Mouse (Mus musculus) left cerebral cortex, adult 11 months (tissue): ENCODE measurements at regions not wholly inside any gene's neighbourhood (a gene's known extent, or its start where the extent isn't known, plus 50 kb on each side); places are given as distances from the start of the nearest gene placed in this dataset.

ENCODE experiments used
- DNase-seq: peaks from one replicate; pipeline ENCODE4 v3.0.0; 2022; ENCODE audit warnings: low spot score

DNA sequence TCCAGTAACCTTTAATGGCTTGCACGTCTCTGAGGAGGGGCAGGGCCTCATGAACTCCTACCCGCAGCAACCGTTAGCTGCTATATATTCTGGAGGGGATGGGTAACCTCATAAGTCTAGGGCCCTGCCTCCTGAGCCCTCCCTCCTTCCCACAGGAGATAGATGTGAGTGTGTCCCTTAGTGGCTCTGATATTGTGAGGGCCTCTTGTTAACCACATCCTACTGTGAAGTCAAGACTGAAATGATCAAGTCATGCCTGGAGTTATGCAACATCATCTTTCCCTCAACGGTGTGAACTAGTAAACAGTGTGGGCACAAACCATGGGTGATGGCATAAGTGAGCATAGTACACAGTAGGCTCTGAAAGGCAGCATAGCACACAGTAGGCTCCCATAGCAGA lies 255.8 kb upstream of the Sdk2 start:
- no peak for DNase-seq

DNA sequence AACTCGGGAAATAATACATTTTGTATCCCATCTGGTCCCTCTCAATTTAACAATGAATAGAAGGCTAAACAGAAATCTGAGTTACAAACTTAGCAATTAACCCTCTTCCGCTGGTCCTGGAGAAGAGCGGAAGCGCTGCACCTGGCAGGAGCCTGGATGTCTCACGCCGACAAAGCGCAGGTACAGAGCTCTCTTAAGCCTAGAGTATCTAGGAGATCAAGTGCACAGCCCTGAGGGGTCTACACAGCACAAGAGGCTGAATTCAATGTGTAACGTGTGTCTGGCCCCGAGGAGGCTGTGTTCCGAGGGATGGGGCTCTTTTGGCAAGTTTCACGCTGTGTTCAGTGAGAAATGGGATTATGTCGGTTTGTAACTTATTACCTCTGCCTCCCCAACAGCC lies 255.1 kb upstream of the Sdk2 start:
- no peak for DNase-seq

DNA sequence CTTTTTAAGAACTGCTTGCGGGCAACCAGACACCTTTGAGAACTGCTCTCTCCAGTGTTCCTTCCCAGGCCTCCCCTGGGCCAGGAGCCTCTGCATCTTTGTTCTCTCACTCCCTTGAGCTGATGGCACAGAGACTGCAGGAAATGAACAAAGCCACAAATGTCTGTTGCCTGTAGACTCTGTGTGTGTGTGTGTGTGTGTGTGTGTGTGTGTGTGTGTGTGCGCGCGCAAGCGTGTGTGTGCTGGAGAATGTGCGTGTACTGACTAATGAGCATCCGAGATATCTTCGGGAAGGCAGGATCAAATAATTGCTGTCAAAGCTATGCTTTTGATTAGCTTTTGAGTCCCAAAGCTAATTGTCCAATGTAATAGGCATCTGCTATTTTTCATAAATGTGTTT lies 254.7 kb upstream of the Sdk2 start:
- no peak for DNase-seq

DNA sequence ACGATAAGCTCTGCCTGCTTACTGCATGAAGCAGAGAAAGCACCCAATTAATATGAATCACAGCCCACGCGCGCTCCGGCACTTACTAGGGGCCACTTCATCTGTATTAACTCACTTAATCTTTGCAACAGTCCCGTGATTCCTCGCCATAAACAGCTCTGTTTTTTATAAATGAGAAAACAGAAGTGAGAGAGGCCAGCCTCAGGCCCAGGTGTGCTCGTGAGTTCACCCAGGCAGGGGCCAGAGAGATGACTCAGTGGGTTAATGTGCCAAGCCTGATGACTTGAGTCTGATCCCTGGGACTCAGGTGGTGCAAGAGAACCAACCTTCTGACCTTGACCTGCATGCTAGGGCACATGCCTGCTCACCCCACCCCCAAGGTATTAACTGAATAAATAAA lies 248.4 kb upstream of the Sdk2 start:
- DNase-seq = no peak

DNA sequence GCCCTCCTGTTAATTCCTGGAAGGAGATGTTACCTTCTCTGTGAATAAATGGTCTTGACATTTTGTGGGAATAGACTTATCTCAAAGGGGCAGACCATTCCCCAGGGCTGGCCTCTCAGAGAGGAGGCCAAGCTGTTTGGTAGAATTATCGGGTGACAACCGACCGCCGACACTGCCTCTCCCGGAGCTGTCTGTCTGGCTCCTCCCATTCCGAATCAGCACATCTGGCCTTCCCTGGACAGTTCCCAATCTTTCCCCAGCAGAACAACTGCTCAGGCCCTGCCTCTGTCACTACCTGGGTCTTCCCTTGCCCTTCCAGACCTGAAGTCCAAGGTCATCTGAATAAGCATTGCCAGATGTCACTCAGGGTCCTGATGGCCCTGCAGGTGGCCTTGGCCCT lies 246.8 kb upstream of the Sdk2 start:
- no peak for DNase-seq

DNA sequence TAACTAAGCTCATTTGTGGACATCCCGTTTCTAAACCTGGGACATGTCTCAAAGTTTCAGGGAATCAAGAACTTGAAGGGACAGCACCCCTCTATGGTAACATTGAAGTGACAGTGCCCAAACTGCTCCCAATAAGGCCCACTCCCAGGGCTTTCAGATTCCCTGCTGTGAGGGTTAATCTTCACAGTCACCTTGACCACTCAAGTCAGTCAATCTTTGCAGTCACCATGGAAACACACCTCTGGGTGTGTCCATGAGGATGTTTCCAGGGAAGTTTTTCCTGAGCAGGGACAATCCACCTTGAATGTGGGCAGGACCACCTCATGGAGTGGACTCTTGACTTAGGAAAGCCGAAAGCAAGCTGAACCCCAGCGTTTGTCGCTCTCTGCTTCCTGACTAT lies 244.8 kb upstream of the Sdk2 start:
- DNase-seq = no peak

DNA sequence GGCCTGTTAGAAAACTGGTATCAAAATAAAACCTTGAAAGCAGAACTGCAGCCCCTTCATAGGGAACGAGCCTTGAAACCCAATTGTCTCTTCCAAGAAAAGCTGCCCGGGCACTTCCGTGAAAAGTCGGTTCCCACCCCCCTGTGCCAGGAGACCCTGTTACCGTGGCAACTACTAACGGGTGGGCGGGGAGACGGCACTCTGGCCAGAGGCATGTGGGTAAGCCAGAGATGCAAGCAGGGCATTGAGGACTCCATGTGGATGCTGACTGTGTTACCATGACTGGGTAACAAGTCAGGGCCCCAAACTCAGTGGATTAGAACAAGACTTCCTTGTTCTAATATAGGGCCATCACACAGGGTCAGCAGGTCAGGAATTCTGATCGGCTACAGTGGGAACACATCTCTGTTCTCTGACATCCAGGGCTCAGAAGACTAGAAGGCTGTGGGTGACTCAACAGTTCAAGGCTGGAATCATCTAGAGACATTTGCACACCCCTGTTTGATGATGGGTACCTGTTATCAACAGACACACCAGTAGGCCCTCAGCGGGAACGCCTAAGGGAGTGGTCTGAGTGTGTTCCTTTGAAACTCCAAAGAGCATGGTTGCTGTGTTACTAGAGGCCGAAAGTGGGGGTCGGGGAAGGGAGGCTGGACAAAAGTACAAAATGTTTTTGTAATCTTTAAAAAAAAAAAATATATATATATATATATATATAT lies 236.9 kb upstream of the Sdk2 start:
- no peak for DNase-seq

DNA sequence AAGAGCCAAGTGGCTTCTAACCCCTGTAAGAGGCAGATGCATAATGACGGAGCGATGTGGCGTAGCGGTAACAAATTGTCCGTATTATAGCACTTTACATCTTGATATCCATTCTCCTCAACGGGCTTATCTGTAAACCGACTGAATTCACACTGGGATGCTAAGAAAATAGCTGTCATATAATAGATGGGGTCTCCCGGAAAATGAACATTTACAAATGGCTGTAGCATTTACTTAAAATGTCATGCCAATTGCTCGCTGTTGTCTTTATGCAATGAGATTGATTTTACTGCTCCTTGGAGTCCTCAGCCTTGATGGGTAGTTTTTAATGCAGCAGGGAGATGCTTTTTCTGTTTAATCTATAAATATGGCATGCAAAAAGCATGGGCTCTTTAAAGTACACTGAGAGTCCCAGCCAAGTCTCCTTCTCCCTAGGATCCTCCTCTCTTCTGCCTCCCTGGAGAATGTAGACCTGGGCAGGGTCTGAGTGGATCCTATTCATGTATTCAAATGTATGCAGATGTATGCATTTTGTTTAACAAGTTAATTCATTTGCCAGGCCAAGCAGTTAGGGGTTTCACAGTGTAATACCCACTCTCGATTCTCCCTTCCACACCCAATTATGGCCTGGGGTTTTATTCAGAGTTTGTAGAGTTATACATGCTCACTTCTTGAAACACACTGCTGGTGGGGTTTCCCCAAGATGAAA lies 233.9 kb upstream of the Sdk2 start:
- no peak for DNase-seq

DNA sequence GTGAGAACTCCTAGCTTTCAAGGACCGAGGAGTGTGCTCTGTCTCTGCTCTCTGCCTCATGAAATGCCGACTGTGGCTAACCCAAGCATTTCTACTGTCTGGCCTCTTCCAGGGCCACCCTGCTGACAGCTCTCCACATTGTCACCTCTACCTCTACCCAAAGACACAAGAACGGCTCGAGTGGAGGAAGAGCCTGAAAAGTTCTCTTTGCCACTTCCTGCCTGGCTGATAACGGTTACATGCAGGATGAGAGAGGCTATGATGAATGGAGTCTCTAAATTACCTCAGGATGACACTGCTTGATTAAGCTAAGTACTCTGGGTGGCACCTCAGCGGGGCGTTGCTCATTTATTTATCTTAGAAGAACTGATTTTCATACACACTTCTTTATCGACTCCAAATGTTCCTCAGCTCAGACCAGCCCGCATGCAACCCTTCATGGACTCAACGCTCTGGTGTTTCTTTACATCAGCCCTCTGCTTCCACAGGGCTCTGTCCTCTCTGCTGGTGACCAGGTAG lies 230.0 kb upstream of the Sdk2 start:
- DNase-seq = no peak

DNA sequence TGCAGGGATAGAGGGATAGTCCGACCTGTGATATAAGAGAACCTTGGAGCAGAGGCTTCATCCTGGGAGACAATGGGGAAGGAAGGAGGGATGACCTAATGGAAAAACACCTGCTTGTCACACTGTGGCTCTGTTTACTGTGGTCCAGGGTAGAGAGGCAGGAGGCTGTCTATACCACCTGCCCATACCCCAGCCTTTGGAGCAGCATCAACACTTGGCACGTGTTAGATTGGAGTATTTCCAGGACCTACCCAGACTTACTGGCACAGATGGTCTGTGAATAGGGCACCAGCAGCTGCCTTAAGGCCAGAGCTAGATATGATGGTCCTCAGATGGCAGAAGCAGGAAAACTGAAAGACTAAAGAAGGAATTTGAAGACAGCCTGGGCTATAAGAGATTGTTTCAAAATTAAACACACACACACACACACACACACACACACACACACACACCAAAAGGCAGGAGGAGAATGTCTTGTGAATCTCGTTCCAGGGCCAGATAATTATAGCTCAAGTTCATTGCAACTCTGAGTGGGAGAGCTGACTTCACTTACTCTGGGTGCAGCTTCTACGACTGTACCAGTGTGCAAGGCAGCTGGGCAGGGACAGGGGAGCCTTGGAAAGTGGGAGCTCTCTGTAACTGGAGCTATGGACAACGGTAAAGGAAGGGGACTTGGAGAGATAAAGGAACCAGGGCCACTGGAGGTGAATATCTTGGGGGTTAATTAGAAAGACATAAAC lies 227.8 kb upstream of the Sdk2 start:
- DNase-seq = no peak

DNA sequence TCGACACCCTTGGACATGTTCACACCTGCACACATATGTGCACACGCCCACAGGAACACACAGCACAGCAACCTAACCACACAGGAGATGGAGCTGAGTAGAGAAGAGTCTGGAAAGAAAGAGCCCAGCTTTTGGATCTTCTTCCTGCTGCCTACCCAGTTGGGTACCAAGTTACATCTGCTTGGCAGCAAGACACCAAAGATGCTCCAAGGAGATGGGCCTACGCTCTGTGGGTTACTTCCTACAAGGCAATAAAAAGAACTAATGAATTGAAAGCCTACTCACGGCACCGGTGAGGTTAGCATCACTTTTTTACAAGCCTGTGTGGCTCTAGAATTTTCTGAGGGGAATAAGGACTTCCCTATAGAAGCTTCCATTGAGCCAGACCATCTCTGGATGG lies 224.4 kb upstream of the Sdk2 start:
- DNase-seq = no peak

DNA sequence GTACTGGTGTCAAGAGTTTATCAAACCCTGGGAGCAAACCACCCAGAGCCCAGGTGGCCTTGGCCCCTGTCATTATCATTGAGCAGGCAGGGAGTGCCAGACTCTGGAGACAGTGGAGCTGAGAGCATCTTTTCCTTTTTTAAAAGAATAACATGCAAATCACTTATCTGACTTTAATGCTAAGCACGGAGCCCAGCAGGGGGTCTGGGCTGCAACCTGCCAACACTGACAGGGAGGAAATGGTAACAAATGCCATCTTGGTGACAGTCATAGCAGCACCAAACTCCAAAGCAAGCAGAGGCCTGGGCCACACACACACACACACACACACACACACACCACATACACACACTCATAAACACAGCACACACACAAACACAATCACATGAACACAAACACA lies 223.1 kb upstream of the Sdk2 start:
- DNase-seq = no peak

DNA sequence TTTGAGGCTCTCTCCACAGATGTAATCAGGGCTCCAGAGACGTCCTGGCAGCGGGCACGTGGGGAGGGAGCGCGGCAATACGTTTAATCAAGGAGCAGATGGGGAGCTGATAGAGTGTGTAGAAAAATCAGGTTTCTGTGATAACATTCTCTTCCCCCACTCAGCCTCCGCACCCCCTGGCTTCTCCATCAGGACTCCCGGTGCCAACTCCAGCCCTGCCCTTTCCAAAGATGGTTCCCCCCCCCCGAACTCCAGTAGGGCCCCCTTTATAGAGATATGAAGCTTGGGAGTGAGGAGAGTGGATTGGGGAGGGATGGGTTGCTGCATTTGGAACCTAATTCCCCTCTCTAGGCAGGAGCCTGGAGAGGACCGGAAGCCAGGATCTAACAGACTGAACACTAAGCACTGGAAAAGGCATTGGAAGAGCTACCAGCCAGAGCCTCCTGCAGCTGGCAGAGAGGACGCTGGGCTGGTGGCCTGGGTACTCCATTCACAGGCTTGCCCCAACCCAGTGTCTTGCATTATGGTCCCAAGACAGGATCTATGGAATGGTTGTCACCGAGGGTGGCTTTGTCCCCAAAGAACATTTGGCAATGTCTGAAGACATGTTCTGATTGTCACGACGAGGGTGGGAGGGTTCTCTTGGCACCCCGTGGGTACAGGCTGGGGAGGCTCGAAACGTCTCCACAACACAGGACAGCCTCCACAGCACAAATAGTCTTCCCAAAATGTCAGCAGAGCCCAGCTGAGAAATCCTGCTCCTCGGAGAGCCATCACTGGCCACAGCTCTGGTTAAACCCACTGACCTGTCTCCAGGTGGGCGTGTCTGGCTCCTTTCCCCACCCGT lies 218.2 kb upstream of the Sdk2 start:
- no peak for DNase-seq

DNA sequence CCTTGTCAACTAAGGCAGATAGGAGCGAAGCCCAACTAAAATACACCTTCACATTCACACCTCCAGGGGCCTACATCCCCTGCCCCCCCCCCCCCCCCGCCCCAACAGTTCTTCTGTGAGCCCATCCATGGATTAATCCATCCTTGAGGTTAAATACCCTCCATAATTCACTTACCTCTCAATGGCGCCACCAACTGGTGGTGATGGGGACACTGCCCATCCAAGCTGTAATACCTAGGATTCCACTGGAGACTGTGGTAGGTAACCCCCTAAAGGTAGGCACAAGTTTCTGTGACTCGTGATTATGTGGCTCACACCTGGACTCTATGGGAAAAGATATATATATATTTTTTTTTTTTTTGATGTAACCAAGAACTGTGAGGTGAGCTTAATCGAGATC lies 216.4 kb upstream of the Sdk2 start:
- DNase-seq = no peak

DNA sequence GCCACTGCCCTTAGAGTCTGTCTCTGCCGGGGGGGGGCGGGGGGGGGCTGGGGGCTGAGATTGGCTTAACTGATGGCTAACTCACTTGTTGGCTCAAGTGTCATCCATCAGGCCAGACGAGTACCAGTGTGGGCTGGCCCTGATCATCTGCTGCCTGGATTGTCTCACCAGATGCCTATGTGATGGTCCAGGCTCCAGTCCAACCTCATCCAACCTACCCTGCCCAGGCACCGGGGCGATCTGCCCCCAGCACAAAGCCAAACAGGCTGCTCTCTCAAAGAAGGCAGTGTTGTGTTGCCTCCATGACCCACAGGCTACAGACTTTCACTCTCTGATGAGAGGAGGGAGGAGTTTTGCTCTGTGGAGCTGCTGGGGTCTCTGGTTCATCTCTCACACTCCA lies 215.7 kb upstream of the Sdk2 start:
- no peak for DNase-seq

DNA sequence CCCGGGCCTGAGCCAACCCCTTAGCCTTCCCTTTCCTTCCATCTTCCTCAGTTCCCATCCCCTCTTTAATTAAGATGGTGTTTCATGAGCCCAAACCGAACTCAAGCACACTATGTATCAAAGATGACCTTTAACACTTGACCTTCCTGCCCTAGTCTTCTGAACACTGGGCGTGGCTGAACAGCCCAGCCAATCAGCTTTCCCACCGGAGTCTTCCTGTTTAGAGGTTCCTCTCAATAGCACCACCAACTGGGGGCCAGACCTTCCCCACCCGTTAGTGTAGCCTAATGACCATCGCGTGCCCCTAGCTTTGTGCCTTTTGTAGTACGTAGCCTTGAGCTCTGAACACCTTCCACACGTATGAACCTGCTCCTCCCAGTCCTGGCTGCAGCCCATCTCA lies 215.0 kb upstream of the Sdk2 start:
- no peak for DNase-seq

DNA sequence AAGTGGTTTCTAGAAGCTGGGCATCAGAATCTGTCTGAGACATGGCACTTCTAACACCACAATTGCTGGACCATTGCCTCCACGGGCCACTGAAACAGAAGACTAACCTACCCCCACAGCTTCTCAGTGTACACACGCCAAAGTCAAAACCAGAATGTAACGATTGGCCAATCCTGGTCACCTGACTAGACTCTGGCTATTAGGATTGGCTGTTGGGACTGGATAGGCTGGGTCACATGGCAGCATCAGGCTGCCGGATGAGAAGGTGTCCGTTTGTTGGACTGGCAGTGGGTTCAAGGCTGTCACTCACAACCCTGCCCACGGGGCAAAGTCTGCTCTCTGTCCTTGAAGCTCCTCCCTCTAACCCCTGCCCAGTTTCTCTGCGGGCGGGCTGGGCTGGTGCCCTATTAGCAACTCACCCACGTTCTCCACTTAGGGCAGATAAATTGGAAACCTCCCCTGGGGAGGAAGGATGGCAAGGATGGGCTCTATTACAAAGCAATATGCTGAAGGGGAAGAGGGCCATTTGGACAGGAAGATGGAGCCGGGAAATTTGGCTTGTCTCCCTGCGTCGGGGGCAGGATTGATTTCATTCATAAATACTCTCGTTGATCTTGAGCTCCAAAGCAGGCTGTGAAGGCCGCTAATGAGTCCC lies 214.3 kb upstream of the Sdk2 start:
- no peak for DNase-seq

DNA sequence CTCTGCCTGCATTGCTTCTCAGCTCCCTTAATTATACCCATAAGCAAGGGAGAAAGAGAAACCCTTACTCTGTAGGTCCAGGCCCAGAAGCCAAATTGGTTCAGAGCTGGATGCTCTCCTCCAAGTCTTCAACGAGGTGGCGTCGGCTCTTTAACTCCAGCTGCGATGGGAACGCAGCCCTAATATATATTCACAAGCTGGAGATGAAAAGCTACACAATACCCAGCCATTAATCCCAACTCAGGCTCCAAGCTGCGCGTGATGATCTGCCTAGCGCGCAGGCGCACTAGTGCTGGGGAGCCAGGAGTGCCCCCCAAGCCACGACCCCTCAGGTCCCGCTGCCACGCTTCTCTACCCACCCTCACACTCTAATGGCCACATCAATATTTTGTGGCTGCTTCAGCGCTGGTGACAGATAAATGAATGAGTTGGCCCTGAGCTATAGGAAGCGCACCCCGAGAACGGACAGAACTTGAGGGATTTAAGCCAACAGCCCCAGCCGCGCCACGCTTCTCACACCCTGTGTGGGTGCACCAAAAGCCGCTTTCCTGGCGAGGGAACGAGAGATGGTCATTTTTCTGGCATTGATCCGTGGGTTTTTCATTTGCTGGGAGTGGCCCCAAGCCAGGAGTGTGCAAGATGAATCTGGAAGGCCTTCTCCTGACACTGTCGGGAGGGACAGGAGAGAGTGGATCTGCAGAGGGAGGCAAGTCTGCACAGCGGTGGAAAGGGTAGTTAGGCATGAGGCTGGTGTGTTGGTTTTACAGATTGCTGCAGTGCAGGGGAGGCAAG lies 210.9 kb upstream of the Sdk2 start:
- no peak for DNase-seq

DNA sequence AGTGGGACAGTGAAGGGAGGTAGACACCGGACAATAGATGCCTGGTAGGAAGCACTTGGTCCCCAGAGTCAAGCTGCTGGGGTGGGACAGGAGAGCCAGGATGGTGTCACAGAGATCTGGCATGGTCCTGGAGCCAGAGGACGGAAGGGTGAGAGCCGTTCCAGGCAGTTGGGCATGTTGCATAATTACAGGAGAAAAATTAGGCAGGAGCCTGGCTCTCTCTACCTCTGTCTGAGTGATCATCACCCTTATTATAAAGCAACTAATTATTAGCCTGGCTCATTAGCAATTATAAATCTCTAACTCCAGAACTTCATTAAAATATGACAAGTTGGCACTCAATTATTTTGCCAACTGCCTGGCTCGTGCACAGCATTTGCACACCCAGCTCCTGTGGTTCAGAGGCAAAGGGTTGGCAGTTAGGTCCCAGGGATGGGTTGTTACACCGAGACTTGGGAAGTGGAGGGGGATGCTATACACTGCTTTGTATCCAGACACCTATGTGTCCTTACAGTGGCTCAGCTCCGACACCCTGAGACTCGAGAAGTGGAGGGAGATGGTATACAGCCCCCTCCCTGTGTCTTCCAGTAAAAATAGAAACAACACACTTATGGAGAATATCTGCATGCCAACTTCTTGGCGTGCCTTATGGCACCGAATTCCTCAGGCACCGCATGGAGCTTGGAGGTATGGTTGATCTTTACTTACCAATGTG lies 203.7 kb upstream of the Sdk2 start:
- no peak for DNase-seq

DNA sequence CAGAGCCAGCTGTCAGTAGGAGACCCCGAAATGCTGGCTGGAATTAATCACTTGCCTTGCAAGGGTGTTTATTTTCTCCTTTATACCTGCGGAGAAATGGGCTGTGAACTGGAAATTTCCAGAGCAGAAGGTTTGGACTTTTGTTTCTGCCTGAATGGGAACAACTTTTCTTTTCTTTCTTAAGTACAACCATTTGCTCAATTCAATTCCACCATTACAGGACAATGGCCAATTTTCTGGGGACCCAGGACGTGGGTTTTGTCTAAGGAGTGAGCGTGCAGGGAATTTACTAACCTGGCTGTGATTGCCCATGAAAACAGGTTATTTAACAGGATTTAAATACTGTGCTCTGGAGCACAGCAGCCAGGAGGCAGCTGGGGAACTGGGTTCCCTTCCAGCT lies 195.1 kb upstream of the Sdk2 start:
- no peak for DNase-seq
